Mouse (Mus musculus): ENCODE results near the gene Cabp1. TPM values are rescaled to one million over a fixed set of nuclear protein-coding genes. Genes with fewer than 3 reads are reported as not detected.
"Not testable (repeated sequence)": the region's sequence is repeated elsewhere in the genome, so short reads cannot be mapped to it uniquely, and the experiment has no call there.

Gene Cabp1
- polyA plus RNA-seq, 1 experiment: 8.1 TPM

DNA sequence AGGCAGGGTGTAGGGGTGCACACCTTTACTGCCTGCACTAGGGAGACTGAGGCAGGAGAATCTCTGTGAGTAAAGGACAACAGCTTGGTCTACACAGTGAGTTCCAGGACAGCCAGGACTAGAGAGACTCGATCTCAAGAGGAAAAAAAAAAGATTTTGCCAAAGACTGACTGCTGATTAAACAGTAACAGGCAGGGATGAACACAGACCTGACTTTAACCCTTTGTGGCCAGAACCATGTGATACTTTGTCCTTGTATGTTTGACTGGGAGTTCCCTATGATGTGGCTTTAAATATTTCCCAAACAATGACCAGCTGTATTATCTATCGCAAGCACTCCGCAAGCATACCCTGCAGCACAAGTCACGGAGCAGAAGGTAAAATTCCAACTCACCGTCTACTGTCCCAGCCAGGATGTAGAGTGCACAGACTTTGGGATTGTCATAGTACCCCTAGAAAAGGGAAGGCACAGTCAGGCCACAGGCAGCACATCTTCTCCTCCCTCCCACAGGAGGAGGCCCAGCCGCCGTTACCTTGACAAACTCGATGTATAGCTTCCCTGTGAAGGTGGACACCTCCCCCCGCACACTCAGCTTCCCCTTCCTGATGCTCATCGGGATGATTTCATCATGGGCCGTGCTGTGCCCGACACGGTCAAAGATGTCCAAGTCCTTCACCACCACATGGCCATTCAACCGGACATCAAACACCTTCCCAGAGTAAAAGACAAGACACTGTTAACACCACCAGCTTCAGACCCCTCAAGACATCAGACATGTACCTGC is 44.3 kb downstream of the Cabp1 start:
- no peaks in the 10 kb centered on the region for H3K27me3 ChIP-seq (ENCODE audit: control insufficient read depth, insufficient read depth, low read length, poor library complexity, severe bottlenecking)
- H3K9me3 ChIP-seq (replicated peaks; ENCODE audit: control insufficient read depth, insufficient read depth, low read length, poor library complexity, severe bottlenecking): no peaks in the 10 kb centered on the region
- TF ChIP-seq CTCF (IDR thresholded peaks at IDR 0.05; ENCODE audit: low read depth, low read length): no peak
- TF ChIP-seq POLR2A (IDR thresholded peaks at IDR 0.05; ENCODE audit: insufficient read depth, low read length): no peak
- TF ChIP-seq EP300 (IDR thresholded peaks at IDR 0.05; ENCODE audit: insufficient read depth, low read depth, low read length): no peak
- peaks cover 7% of the 10 kb centered on the region for H3K4me1 ChIP-seq (ENCODE audit: control insufficient read depth, insufficient read depth, low read length)
- peaks cover 48% of the 10 kb centered on the region for H3K36me3 ChIP-seq (ENCODE audit: control insufficient read depth, insufficient read depth, low read length, poor library complexity, severe bottlenecking)
- H3K4me3 ChIP-seq (ENCODE audit: low read depth, low read length): no peak overlapping the region
- no peak overlapping the region for H3K9ac ChIP-seq (ENCODE audit: low read depth, poor library complexity, severe bottlenecking)
- no peak overlapping the region for H3K27ac ChIP-seq (ENCODE audit: insufficient read depth, low read length)

DNA sequence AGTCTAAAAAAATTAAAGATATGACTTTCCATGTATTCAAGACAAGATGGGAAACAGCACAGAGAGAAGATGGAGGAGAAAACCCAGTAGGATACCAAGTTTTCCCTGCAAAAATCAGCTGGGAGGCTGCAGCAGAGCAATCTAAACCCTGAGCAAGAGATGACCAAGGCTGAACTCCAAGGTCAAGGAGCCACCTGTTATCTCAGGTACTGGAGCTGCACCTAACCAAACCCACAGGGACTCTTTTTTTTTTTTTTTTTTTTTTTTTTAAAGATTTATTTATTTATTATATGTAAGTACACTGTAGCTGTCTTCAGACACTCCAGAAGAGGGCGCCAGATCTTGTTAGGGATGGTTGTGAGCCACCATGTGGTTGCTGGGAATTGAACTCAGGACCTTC is 45.3 kb downstream of the Cabp1 start:
- H3K9ac ChIP-seq (ENCODE audit: low read depth, poor library complexity, severe bottlenecking); H3K4me1 ChIP-seq (ENCODE audit: control insufficient read depth, insufficient read depth, low read length); H3K4me3 ChIP-seq (ENCODE audit: low read depth, low read length); H3K9me3 ChIP-seq (replicated peaks; ENCODE audit: control insufficient read depth, insufficient read depth, low read length, poor library complexity, severe bottlenecking); H3K27me3 ChIP-seq (ENCODE audit: control insufficient read depth, insufficient read depth, low read length, poor library complexity, severe bottlenecking); H3K27ac ChIP-seq (ENCODE audit: insufficient read depth, low read length): not testable (repeated sequence)
- H3K36me3 ChIP-seq (ENCODE audit: control insufficient read depth, insufficient read depth, low read length, poor library complexity, severe bottlenecking): peaks cover 48% of the 10 kb centered on the region

DNA sequence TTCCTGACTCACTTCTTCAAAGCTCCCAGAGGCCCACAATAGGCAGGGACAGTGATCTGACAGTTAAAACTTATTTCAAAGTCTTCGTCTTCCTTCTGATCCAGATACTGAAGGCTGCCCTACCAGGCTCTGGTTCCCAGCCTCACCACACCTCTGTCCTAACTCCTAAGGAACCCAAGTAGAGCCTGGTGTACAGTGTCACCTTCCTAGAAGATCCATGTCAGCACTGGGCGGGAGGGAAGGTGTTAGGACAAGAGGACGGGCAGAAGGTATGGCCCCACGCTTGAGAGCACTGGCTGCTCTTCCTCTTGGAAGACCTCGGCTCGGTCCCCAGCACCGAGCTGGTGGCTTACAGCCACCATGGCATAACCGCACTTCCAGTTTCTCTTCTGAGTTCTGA is 45.8 kb downstream of the Cabp1 start:
- Histone ChIP-seq H3K4me3 (ENCODE audit: low read depth, low read length) (no peak overlapping the region), H3K27ac (ENCODE audit: insufficient read depth, low read length) (no peak overlapping the region), H3K9ac (ENCODE audit: low read depth, poor library complexity, severe bottlenecking) (no peak overlapping the region), H3K27me3 (ENCODE audit: control insufficient read depth, insufficient read depth, low read length, poor library complexity, severe bottlenecking) (no peaks in the 10 kb centered on the region), H3K36me3 (ENCODE audit: control insufficient read depth, insufficient read depth, low read length, poor library complexity, severe bottlenecking) (peaks cover 47% of the 10 kb centered on the region), H3K4me1 (ENCODE audit: control insufficient read depth, insufficient read depth, low read length) (peaks cover 4% of the 10 kb centered on the region), H3K9me3 (replicated peaks; ENCODE audit: control insufficient read depth, insufficient read depth, low read length, poor library complexity, severe bottlenecking) (no peaks in the 10 kb centered on the region)
- TF ChIP-seq POLR2A (IDR thresholded peaks at IDR 0.05; ENCODE audit: insufficient read depth, low read length): no peak

DNA sequence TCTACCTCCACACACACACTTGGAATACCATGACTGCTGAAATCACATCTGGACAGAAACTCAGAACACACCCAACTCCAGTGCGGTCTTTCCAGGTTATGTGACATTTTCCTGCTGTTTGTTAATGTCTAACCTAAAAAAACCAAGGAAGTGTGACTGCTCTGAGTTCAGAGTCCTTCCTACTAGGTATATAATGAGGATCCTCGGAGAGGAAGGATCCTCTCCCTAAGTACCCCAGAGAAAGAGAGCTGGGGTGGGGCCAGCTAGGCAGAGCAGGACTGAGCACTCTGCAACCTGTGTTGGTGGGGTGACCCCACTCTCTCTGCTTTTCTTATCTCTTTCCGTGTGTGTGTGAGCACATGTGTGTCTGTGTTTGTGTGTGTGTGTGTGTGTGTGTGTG is 46.8 kb downstream of the Cabp1 start:
- no peak overlapping the region for H3K27ac ChIP-seq (ENCODE audit: insufficient read depth, low read length)
- H3K36me3 ChIP-seq (ENCODE audit: control insufficient read depth, insufficient read depth, low read length, poor library complexity, severe bottlenecking): peaks cover 44% of the 10 kb centered on the region
- H3K4me3 ChIP-seq (ENCODE audit: low read depth, low read length): no peak overlapping the region
- no peak overlapping the region for H3K9ac ChIP-seq (ENCODE audit: low read depth, poor library complexity, severe bottlenecking)
- H3K27me3 ChIP-seq (ENCODE audit: control insufficient read depth, insufficient read depth, low read length, poor library complexity, severe bottlenecking): no peaks in the 10 kb centered on the region
- H3K4me1 ChIP-seq (ENCODE audit: control insufficient read depth, insufficient read depth, low read length): peaks cover 5% of the 10 kb centered on the region
- H3K9me3 ChIP-seq (replicated peaks; ENCODE audit: control insufficient read depth, insufficient read depth, low read length, poor library complexity, severe bottlenecking): no peaks in the 10 kb centered on the region
- no peak for TF ChIP-seq EP300 (IDR thresholded peaks at IDR 0.05; ENCODE audit: insufficient read depth, low read depth, low read length)
- no peak for TF ChIP-seq POLR2A (IDR thresholded peaks at IDR 0.05; ENCODE audit: insufficient read depth, low read length)
- no peak for TF ChIP-seq CTCF (IDR thresholded peaks at IDR 0.05; ENCODE audit: low read depth, low read length)

DNA sequence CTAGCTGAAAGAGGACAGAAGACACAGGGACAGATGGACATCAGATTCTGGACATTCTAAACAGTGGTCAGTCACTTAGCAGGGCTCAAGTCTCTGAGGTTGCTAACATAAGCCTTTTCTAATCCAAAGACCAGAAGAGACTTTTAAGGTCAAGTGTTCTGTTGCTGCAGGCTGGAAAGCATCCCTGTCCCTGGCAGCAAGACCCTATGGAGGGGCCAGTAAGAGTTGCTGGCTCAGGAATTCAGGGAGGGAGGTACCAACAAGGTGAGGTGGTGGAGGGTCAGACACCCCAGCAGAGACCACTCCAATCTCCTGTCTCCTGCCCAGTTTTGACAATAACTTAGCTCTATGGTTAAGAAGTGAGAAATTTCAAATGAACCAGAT is 47.4 kb downstream of the Cabp1 start:
- no peak overlapping the region for H3K4me3 ChIP-seq (ENCODE audit: low read depth, low read length)
- no peak overlapping the region for H3K9ac ChIP-seq (ENCODE audit: low read depth, poor library complexity, severe bottlenecking)
- no peak overlapping the region for H3K27ac ChIP-seq (ENCODE audit: insufficient read depth, low read length)
- H3K27me3 ChIP-seq (ENCODE audit: control insufficient read depth, insufficient read depth, low read length, poor library complexity, severe bottlenecking): no peaks in the 10 kb centered on the region
- peaks cover 5% of the 10 kb centered on the region for H3K4me1 ChIP-seq (ENCODE audit: control insufficient read depth, insufficient read depth, low read length)
- TF ChIP-seq CTCF (IDR thresholded peaks at IDR 0.05; ENCODE audit: low read depth, low read length) (no peak), POLR2A (IDR thresholded peaks at IDR 0.05; ENCODE audit: insufficient read depth, low read length) (no peak), EP300 (IDR thresholded peaks at IDR 0.05; ENCODE audit: insufficient read depth, low read depth, low read length) (no peak)
- peaks cover 44% of the 10 kb centered on the region for H3K36me3 ChIP-seq (ENCODE audit: control insufficient read depth, insufficient read depth, low read length, poor library complexity, severe bottlenecking)
- H3K9me3 ChIP-seq (replicated peaks; ENCODE audit: control insufficient read depth, insufficient read depth, low read length, poor library complexity, severe bottlenecking): no peaks in the 10 kb centered on the region

DNA sequence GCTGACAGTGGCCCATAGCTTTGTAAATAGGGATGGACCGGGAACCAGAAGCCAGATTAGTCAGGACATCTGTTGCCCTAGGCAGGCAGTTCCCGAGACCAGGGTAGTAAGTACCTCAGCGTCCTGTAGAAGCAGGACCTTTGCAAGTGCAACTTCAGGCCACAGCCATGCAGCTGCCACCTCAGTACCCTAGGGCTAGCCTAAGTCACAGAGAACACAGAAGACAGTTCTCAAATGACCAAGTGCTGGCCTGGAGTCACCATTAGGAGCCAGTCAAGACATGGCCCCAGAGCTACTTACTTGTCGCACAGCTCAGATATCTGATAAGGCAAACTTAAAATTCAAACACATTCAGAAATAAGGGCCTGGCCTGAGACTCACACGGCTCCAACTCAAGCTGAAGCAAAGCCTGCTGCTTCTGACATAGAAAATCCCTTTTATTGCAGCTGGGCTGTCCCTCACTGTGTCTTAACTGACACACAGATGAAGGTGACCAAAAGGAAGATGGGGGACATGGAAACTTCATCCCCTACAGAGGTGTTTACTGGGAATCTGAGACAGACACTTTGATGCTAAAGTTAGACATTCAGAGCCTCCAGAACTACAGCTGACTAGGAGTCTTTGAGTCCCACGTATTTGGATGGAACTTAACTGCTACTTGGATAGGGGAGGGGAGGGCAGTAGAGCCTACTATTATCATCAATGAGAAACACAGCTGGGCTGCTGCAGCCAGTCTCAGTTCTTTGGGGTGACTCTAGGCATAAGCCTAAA is 48.0 kb downstream of the Cabp1 start:
- Histone ChIP-seq H3K4me3 (ENCODE audit: low read depth, low read length) (no peak overlapping the region), H3K4me1 (ENCODE audit: control insufficient read depth, insufficient read depth, low read length) (peaks cover 5% of the 10 kb centered on the region), H3K36me3 (ENCODE audit: control insufficient read depth, insufficient read depth, low read length, poor library complexity, severe bottlenecking) (peaks cover 41% of the 10 kb centered on the region), H3K9me3 (replicated peaks; ENCODE audit: control insufficient read depth, insufficient read depth, low read length, poor library complexity, severe bottlenecking) (no peaks in the 10 kb centered on the region), H3K27me3 (ENCODE audit: control insufficient read depth, insufficient read depth, low read length, poor library complexity, severe bottlenecking) (no peaks in the 10 kb centered on the region), H3K27ac (ENCODE audit: insufficient read depth, low read length) (no peak overlapping the region), H3K9ac (ENCODE audit: low read depth, poor library complexity, severe bottlenecking) (no peak overlapping the region)
- TF ChIP-seq CTCF (IDR thresholded peaks at IDR 0.05; ENCODE audit: low read depth, low read length): no peak
- no peak for TF ChIP-seq POLR2A (IDR thresholded peaks at IDR 0.05; ENCODE audit: insufficient read depth, low read length)
- TF ChIP-seq EP300 (IDR thresholded peaks at IDR 0.05; ENCODE audit: insufficient read depth, low read depth, low read length): no peak
